Mouse (Mus musculus): ENCODE measurements at regions not wholly inside any gene's neighbourhood (a gene's known extent, or its start where the extent isn't known, plus 50 kb on each side); places are given as distances from the start of the nearest gene placed in this dataset.

GRCm38 (mm10) chr9:59091179-59091578, 54.9 kb upstream of the Neo1 start:
- Histone ChIP-seq H3K27ac (replicated peaks in 1 of 2; ENCODE audit: control insufficient read depth in 1 of 2, insufficient read depth in 1 of 2, low read depth in 2 of 2, low read length in 2 of 2) (no peak overlapping the region), H3K9ac (ENCODE audit: low read length) (no peak overlapping the region), H3K4me1 (ENCODE audit: control insufficient read depth in 2 of 2, insufficient read depth in 2 of 2, low read length in 2 of 2) (peaks cover 4 to 6% of the 10 kb centered on the region in 2 experiments; a peak in 3 of 4 replicates), H3K9me3 (ENCODE audit: control insufficient read depth, low read length) (no peaks in the 10 kb centered on the region), H3K4me2 (ENCODE audit: low read length) (no peak overlapping the region), H3K27me3 (ENCODE audit: control insufficient read depth, insufficient read depth, low read length) (no peaks in the 10 kb centered on the region), H3K4me3 (ENCODE audit: control insufficient read depth in 1 of 2, insufficient read depth in 1 of 2, low read depth in 1 of 2, low read length in 2 of 2) (no peak overlapping the region), H3K36me3 (ENCODE audit: control insufficient read depth, insufficient read depth, low read length) (no peaks in the 10 kb centered on the region)
- ATAC-seq (ENCODE audit: insufficient number of reproducible peaks, insufficient read depth, low FRiP score, low read depth): no peak
- 88% methylated on average over 3 of the region's 3 CpGs for WGBS

GRCm38 (mm10) chr9:59087704-59088103, 51.5 kb upstream of the Neo1 start:
- no peaks in the 10 kb centered on the region for H3K9me3 ChIP-seq (ENCODE audit: control insufficient read depth, low read length)
- H3K27me3 ChIP-seq (ENCODE audit: control insufficient read depth, insufficient read depth, low read length): no peaks in the 10 kb centered on the region
- H3K4me1 ChIP-seq (ENCODE audit: control insufficient read depth in 2 of 2, insufficient read depth in 2 of 2, low read length in 2 of 2): peaks cover 4 to 10% of the 10 kb centered on the region in 2 experiments; a peak in 3 of 4 replicates
- no peak overlapping the region for H3K4me3 ChIP-seq (ENCODE audit: control insufficient read depth in 1 of 2, insufficient read depth in 1 of 2, low read depth in 1 of 2, low read length in 2 of 2)
- H3K4me2 ChIP-seq (ENCODE audit: low read length): no peak overlapping the region
- WGBS: 73% methylated on average over 3 of the region's 3 CpGs
- ATAC-seq (ENCODE audit: insufficient number of reproducible peaks, insufficient read depth, low FRiP score, low read depth): no peak
- H3K27ac ChIP-seq (replicated peaks in 1 of 2; ENCODE audit: control insufficient read depth in 1 of 2, insufficient read depth in 1 of 2, low read depth in 2 of 2, low read length in 2 of 2): no peak overlapping the region
- H3K36me3 ChIP-seq (ENCODE audit: control insufficient read depth, insufficient read depth, low read length): no peaks in the 10 kb centered on the region
- no peak overlapping the region for H3K9ac ChIP-seq (ENCODE audit: low read length)

- no peaks in the 10 kb centered on the region for H3K27me3 ChIP-seq (ENCODE audit: control insufficient read depth, insufficient read depth, low read length)
- H3K4me2 ChIP-seq (ENCODE audit: low read length): no peak overlapping the region
- no peaks in the 10 kb centered on the region for H3K36me3 ChIP-seq (ENCODE audit: control insufficient read depth, insufficient read depth, low read length)
- no peaks in the 10 kb centered on the region for H3K9me3 ChIP-seq (ENCODE audit: control insufficient read depth, low read length)
- no peak overlapping the region for H3K27ac ChIP-seq (replicated peaks in 1 of 2; ENCODE audit: control insufficient read depth in 1 of 2, insufficient read depth in 1 of 2, low read depth in 2 of 2, low read length in 2 of 2)
- no peak for ATAC-seq (ENCODE audit: insufficient number of reproducible peaks, insufficient read depth, low FRiP score, low read depth)
- no peak overlapping the region for H3K4me3 ChIP-seq (ENCODE audit: control insufficient read depth in 1 of 2, insufficient read depth in 1 of 2, low read depth in 1 of 2, low read length in 2 of 2)
- WGBS: 83% methylated on average over 9 of the region's 9 CpGs
- peaks cover 4 to 10% of the 10 kb centered on the region in 2 experiments; a peak in 3 of 4 replicates for H3K4me1 ChIP-seq (ENCODE audit: control insufficient read depth in 2 of 2, insufficient read depth in 2 of 2, low read length in 2 of 2)
- no peak overlapping the region for H3K9ac ChIP-seq (ENCODE audit: low read length)
Measured at GRCm38 (mm10) chr9:59087112-59087511, 50.9 kb upstream of the Neo1 start.

- 77% methylated on average over 10 of the region's 10 CpGs for whole genome bisulfite sequencing
- no peak overlapping the region for H3K9ac ChIP-seq (ENCODE audit: low read length)
- no peak overlapping the region for H3K4me2 ChIP-seq (ENCODE audit: low read length)
- H3K9me3 ChIP-seq (ENCODE audit: control insufficient read depth, low read length): no peaks in the 10 kb centered on the region
- H3K4me1 ChIP-seq (ENCODE audit: control insufficient read depth in 2 of 2, insufficient read depth in 2 of 2, low read length in 2 of 2): peaks cover 4 to 10% of the 10 kb centered on the region in 2 experiments; a peak in 3 of 4 replicates
- no peaks in the 10 kb centered on the region for H3K27me3 ChIP-seq (ENCODE audit: control insufficient read depth, insufficient read depth, low read length)
- no peaks in the 10 kb centered on the region for H3K36me3 ChIP-seq (ENCODE audit: control insufficient read depth, insufficient read depth, low read length)
- H3K4me3 ChIP-seq (ENCODE audit: control insufficient read depth in 1 of 2, insufficient read depth in 1 of 2, low read depth in 1 of 2, low read length in 2 of 2): no peak overlapping the region
- no peak overlapping the region for H3K27ac ChIP-seq (replicated peaks in 1 of 2; ENCODE audit: control insufficient read depth in 1 of 2, insufficient read depth in 1 of 2, low read depth in 2 of 2, low read length in 2 of 2)
- ATAC-seq (ENCODE audit: insufficient number of reproducible peaks, insufficient read depth, low FRiP score, low read depth): no peak
Measured at GRCm38 (mm10) chr9:59086556-59087102, 50.4 kb upstream of the Neo1 start.
